Mouse (Mus musculus) ES-CJ7 (cell line): ENCODE data around the gene Gpha2.

Experiments
- DNase-seq: peaks from one replicate; pipeline ENCODE4 v3.0.0; 2011; ENCODE audit warnings: low read depth, low spot score

Gpha2 gene

GRCm38 (mm10) chr19:6241274-6242107 is 15.3 kb downstream of the Gpha2 start, which contains the start of gene Atg2a:
Gene Atg2a (plus strand): TSS chr19:6241668.
- peak; percentile 100 for DNase-seq

DNA sequence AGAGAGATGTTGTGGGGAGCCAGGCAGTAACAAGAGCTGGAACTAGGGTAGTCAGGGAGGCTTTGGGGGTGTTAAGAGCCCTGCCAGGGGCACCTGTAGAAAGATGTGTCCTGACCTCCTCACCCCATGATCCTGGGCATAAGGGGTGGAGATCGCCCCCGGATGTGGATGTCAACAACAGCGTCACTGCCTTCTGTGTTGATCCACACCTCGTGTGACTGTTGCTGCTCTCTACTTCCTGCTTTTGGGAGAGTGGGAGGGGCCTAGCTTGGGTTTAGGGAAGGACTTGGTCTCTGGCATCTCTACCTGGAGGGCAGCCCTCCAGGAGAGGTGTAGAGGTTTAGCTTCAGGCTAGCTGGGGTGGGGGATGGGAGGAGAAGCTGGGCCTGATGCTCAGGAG is 16.1 kb downstream of the Gpha2 start:
- peak; percentile 89 for DNase-seq

DNA sequence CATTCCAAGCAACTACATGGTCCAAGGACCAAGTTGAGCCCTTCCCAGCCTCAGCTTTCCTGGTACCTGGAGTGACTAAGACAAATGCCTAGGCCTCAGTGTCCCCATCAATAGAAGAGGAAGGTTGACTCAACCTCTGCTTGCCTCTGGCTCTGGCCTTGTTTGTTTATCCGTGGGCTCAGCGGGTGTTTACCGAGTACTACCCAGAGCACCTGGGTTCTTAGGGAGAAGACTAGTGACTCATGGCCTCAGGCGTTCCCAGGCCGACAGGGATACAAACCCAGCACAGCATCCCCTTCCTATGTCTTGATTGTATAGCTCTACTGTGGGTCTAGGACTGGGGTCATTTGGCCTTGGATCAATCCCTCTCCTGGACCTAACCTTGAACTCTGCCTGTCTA is 17.0 kb downstream of the Gpha2 start:
- DNase-seq, result no peak

GRCm38 (mm10) chr19:6245806-6246205 is 19.6 kb downstream of the Gpha2 start:
- DNase-seq, result no peak

GRCm38 (mm10) chr19:6247526-6248300 is 21.5 kb downstream of the Gpha2 start:
- DNase-seq, result peak; percentile 73

DNA sequence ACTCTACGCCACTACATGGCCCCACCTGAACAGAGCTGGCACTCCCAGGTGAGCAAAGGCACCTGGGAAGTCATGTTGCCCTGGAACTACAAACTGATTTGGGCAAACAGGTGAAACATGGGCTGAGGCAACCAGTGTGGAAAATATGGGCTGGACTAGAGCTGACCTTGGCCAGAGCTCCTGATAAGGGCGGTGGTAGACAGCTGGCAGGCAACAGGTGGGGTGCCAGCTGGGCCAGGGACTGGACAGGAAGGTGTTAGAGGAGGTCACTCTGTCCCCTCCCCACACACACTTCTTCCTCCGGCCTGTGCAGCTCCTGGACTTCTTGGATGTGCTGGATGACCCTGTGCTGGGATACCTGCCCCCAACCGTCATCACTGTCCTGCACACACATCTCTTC is 26.8 kb downstream of the Gpha2 start:
- DNase-seq, result no peak

GRCm38 (mm10) chr19:6260428-6260827 is 34.2 kb downstream of the Gpha2 start:
- peak; percentile 52 for DNase-seq

DNA sequence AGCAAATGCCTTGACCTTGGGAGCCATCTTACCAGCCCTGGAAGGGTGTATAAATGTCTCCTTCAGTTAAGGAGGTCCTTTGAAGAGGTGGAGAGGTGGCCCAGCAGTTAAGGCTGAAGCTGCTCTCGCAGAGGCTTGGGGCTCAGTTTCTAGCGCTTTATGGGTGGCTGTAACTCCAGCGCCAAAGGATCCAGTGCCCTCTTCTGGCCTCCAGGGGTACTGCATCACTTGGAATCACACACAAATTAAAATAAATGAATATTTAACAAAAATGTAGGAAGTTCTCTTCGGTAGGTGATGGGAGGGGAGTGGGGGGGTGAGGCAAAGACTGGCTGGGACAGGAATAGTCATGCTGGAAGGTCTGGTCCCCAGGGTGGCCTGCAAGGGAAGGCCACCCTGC is 34.8 kb downstream of the Gpha2 start:
- DNase-seq, result peak; percentile 48

DNA sequence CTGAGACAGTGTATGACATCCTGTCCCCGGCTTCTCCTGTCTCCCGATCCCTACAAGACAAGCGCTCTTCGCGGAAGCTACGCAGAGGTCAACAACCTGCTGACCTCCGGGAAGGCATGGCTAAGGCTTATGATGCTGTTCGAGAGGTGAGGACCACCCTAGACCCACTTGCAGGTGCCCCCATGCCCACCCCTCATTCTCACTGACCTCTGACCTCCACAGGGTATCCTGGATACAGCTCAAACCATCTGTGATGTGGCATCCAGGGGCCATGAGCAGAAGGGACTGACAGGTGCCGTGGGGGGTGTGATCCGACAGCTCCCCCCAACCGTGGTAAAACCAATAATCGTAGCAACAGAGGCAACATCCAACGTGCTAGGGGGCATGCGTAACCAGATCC is 35.2 kb downstream of the Gpha2 start:
- DNase-seq, result no peak

DNA sequence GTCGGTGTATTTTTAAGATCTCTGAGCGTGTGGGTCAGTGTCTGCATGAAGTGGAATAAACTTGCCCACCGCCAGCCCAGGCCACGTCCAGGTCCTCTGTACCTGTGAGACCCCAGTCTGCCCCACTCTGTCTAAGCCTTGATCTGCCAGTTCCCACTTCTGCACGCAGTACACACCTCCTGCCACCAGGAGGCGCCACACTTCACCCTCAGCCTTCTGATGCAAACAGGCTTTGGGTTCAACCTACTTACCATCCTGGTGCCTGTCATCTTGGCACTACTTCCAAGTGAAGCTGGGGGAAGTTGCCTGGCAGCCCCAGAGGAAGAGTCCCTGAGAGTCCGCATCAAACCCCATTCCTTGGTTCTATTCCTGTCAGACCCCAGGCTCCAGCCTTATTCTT is 36.0 kb downstream of the Gpha2 start:
- DNase-seq, result peak; percentile 83

DNA sequence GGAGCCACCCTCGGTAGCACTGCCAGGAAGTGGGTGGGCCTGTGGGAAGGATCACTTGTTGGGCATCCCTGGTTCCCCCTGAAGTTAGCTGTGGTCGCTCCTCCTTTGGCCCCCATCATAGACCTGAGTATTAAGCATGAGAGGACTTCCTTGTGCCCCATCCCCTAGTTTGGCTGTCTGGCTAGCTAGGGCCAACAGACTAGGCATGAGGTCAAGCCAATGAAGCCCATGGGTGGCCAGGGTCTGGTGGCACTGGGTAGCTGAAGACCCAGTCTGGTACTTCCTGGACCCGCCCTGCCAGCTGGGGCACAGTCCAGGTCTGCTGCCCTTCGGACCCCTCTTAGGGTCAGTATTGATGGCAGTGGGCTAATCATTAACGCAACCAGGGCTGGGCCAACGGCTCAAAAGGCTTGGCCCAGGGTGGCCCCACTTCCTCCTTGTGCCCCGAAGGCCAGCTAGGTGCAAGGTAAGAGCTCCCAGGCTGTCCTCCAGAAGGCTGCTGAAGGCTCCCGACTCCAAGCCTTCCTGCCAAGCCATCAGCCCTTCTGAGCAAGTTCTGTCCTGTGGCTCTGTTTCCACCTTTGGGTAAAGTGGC is 36.8 kb downstream of the Gpha2 start:
- DNase-seq, result no peak

GRCm38 (mm10) chr19:6264200-6264599 is 38.0 kb downstream of the Gpha2 start:
- DNase-seq, result no peak

- no peak for DNase-seq
Observed at GRCm38 (mm10) chr19:6264945-6265344, 38.8 kb downstream of the Gpha2 start.

- no peak for DNase-seq
Observed at GRCm38 (mm10) chr19:6265727-6266182, 39.6 kb downstream of the Gpha2 start.

DNA sequence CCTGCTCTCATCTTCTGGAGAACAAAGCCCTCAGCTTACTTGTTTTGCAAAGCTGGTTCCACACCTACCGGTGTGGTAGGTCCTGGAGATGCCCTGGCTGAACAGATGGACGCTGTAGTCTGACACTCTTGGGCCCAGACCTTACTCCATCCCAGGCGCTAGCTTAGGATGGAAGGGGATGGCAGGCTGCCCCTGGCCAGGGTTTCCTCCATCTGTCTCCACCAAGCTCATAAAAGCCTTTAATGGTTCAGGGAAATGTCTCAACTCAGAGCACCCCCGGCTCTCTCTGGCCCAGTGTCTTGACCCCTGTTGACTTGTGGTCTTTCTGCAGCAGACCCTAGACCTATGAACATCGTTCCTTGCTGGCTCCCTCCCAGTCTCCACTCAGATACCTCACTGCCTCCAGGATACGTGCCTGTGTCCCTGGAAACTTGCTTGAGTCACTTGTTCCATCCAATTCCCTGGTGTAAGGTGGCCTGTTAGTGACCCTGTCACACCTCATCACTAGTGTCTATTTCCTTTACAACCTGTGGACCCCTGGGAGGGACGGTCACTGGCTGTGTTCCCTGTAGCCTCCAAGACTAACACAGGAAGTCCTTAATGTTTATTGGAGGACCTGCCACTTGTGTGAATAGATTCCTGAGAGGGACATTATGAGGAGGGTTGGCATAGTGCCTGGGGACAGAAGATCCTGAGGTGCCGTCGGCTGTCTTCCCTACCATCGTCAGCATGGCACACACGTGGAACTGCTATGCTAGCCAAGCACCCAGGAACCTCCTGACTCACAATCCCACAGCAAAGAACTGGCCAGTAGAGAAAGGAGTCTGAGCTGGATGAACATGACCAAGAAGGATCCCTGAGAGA is 41.4 kb downstream of the Gpha2 start:
- no peak for DNase-seq

DNA sequence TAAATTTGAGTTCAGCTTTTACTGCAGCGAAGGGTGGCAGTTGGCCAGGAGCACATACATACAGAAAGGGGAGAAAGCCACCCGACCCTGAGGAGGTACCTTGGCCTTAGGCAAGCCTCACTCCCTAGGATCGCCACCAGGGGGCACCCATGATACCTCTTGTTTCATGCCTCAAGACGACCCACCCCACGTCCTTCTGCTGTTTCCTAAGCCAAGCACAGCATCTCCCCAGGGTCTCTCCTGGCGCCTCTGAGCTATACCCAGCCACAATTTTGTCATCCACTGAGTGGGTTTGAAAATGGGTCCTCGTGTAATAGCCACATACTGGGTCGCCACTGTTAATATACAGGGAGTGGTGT is 42.0 kb downstream of the Gpha2 start:
- DNase-seq, result peak; percentile 96

GRCm38 (mm10) chr19:6268670-6269132 is 42.5 kb downstream of the Gpha2 start:
- DNase-seq, result no peak

DNA sequence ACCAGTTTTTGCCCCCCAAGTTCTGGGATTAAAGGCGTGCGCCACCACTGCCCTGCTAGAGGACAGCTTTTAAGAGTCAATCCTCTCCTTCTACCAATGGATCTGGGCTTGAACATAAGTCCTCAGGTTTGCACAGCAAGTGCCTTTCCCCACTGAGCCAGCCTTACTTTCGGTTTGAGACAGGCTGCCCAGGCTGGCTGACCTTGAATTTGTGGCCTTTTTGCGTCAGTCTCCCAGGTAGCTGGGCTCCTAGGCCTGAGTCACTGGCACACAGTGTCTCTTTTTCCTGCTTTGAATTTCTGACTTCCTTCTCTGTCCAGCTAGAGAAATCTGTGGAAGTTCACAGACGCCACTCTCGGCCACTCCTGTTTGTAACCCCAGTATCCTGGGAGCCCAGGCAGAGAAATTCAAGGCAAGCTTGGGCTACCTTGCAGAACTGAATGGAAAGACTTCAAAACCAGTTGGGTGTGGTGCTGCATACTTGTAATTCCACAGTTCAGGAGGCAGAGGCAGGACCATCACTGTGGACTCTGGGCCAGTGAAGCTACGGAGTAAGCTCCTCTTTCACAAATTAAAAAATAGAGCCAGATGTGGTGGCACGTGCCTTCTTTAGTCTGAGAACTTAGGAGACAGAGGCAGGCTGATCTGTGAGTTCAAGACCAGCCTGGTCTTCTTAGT is 43.8 kb downstream of the Gpha2 start:
- peak; percentile 90 for DNase-seq

DNA sequence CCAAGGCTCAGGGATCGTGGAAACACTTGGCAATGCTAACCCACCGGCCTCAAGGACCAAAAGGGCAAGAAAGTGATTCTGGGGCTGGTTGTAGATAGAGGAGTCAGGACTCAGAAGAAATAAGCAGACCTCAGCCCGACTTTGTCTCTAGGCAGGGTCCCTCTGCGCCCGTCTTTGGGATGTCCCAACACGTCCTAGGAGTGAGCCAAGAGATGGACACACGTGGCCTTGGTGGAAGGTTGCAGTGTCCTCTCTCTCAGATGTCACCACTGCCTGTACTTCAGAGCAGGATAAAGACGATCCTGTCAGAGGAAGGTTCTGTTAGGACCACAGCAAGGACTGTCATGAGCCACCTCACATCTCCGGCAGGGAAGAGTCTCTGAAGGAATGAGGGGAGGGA is 44.5 kb downstream of the Gpha2 start:
- peak; percentile 39 for DNase-seq

GRCm38 (mm10) chr19:6271206-6271605 is 45.0 kb downstream of the Gpha2 start:
- no peak for DNase-seq

- no peak for DNase-seq
Observed at GRCm38 (mm10) chr19:6272053-6272452, 45.9 kb downstream of the Gpha2 start.
